Mouse (Mus musculus): Measurements from ENCODE around the gene Nudt4. TPM values are rescaled to one million over a fixed set of nuclear protein-coding genes. Genes with fewer than 3 reads are reported as not detected.

The Nudt4 gene
- total and polyA plus RNA-seq, 3 experiments = 23.7 to 67.4 (median 39.2) TPM

- H3K27ac ChIP-seq (ENCODE audit: insufficient read depth, low read depth) = no peak overlapping the region
- no peak overlapping the region for H3K4me3 ChIP-seq (replicated peaks in 1 of 3; ENCODE audit: low read depth in 2 of 3, low read length in 2 of 3, poor library complexity in 1 of 3)
- TF ChIP-seq UBTF (IDR thresholded peaks at IDR 0.05; ENCODE audit: low read depth, low read length) (no peak), ZC3H11A (IDR thresholded peaks at IDR 0.05; ENCODE audit: low read depth, low read length) (no peak), MYC (IDR thresholded peaks at IDR 0.05; ENCODE audit: low read depth, low read length) (no peak), MXI1 (IDR thresholded peaks at IDR 0.05; ENCODE audit: low read depth, low read length) (no peak), EP300 (IDR thresholded peaks at IDR 0.05; ENCODE audit: low read length) (no peak), HCFC1 (IDR thresholded peaks at IDR 0.05; ENCODE audit: low read depth, low read length) (no peak), JUN (IDR thresholded peaks at IDR 0.05; ENCODE audit: insufficient read depth, low read depth, low read length) (no peak), MEF2A (IDR thresholded peaks at IDR 0.05; ENCODE audit: borderline replicate concordance, low read depth, low read length) (no peak), JUND (conservative IDR thresholded peaks at IDR 0.05; ENCODE audit: low read depth, low read length) (no peak)
- in situ Hi-C loops (cut with MboI; ENCODE audit: low pct_ligation_motif_present, low pct_unique_long_range_greater_than_20kb, low sequenced_read_pairs) = no loop called here
- H3K4me2 ChIP-seq (ENCODE audit: insufficient read depth, low read depth, poor library complexity, severe bottlenecking) = no peak overlapping the region
- H3K9ac ChIP-seq (ENCODE audit: insufficient read depth, low read depth) = no peak overlapping the region; the same call in 1 of the 2 replicates
- no peaks in the 10 kb centered on the region for H3K4me1 ChIP-seq (ENCODE audit: control insufficient read depth in 1 of 2, insufficient read depth in 2 of 2)
- dilution Hi-C loops (cut with MboI; ENCODE audit: extremely low pct_ligation_motif_present, extremely low pct_unique_long_range_greater_than_20kb, low sequenced_read_pairs) = no loop called here
- no peaks in the 10 kb centered on the region for H3K79me2 ChIP-seq (replicated peaks; ENCODE audit: control insufficient read depth, extremely low read depth, insufficient read depth, poor library complexity, severe bottlenecking)
- H3K27me3 ChIP-seq (replicated peaks) = no peaks in the 10 kb centered on the region
- no peaks in the 10 kb centered on the region for H3K36me3 ChIP-seq (replicated peaks in 1 of 2; ENCODE audit: control insufficient read depth in 1 of 2, insufficient read depth in 1 of 2, low read length in 1 of 2)
- no peak for DNase-seq (ENCODE audit: extremely low read depth)
- no peaks in the 10 kb centered on the region for H3K9me3 ChIP-seq (replicated peaks; ENCODE audit: low read length)
These were observed 32.1 kb upstream of the Nudt4 start for GRCm38 (mm10) chr10:95595852-95596639.

GRCm38 (mm10) chr10:95594414-95594813 is 30.5 kb upstream of the Nudt4 start:
- no peak overlapping the region for H3K27ac ChIP-seq (ENCODE audit: insufficient read depth, low read depth)
- no peaks in the 10 kb centered on the region for H3K36me3 ChIP-seq (replicated peaks in 1 of 2; ENCODE audit: control insufficient read depth in 1 of 2, insufficient read depth in 1 of 2, low read length in 1 of 2)
- DNase-seq (ENCODE audit: extremely low read depth) = no peak
- no peaks in the 10 kb centered on the region for H3K4me1 ChIP-seq (ENCODE audit: control insufficient read depth in 1 of 2, insufficient read depth in 2 of 2)
- no peak overlapping the region for H3K4me2 ChIP-seq (ENCODE audit: insufficient read depth, low read depth, poor library complexity, severe bottlenecking)
- no peak overlapping the region for H3K9ac ChIP-seq (ENCODE audit: insufficient read depth, low read depth)
- no peaks in the 10 kb centered on the region for H3K9me3 ChIP-seq (replicated peaks; ENCODE audit: low read length)
- no peaks in the 10 kb centered on the region for H3K27me3 ChIP-seq (replicated peaks)
- in situ Hi-C loops (cut with MboI; ENCODE audit: low pct_ligation_motif_present, low pct_unique_long_range_greater_than_20kb, low sequenced_read_pairs) = no loop called here
- no peak overlapping the region for H3K4me3 ChIP-seq (replicated peaks in 1 of 3; ENCODE audit: low read depth in 2 of 3, low read length in 2 of 3, poor library complexity in 1 of 3)
- dilution Hi-C loops (cut with MboI; ENCODE audit: extremely low pct_ligation_motif_present, extremely low pct_unique_long_range_greater_than_20kb, low sequenced_read_pairs) = no loop called here
- TF ChIP-seq MEF2A (IDR thresholded peaks at IDR 0.05; ENCODE audit: borderline replicate concordance, low read depth, low read length) (no peak), CHD1 (IDR thresholded peaks at IDR 0.05; ENCODE audit: low read depth, low read length) (no peak), POLR2AphosphoS2 (IDR thresholded peaks at IDR 0.05; ENCODE audit: low read depth, low read length) (no peak), ZKSCAN1 (IDR thresholded peaks at IDR 0.05; ENCODE audit: borderline replicate concordance, low read depth, low read length) (no peak), MAX (IDR thresholded peaks at IDR 0.05; ENCODE audit: low read length) (no peak), TBP (conservative IDR thresholded peaks at IDR 0.05; ENCODE audit: low read depth, low read length) (no peak), BHLHE40 (IDR thresholded peaks at IDR 0.05; ENCODE audit: low read depth, low read length) (no peak), JUND (conservative IDR thresholded peaks at IDR 0.05; ENCODE audit: low read depth, low read length) (no peak), RAD21 (IDR thresholded peaks at IDR 0.05; ENCODE audit: low read depth, low read length) (no peak), ETS1 (conservative IDR thresholded peaks at IDR 0.05; ENCODE audit: low read depth, low read length) (no peak), ZNF384 (IDR thresholded peaks at IDR 0.05; ENCODE audit: low read depth, low read length) (no peak), NRF1 (IDR thresholded peaks at IDR 0.05; ENCODE audit: low read depth, low read length) (no peak), EP300 (IDR thresholded peaks at IDR 0.05; ENCODE audit: low read length) (no peak), CHD2 (IDR thresholded peaks at IDR 0.05; ENCODE audit: low read length) (no peak), USF2 (conservative IDR thresholded peaks at IDR 0.05; ENCODE audit: low read depth, low read length) (no peak)
- no peaks in the 10 kb centered on the region for H3K79me2 ChIP-seq (replicated peaks; ENCODE audit: control insufficient read depth, extremely low read depth, insufficient read depth, poor library complexity, severe bottlenecking)
